Mouse (Mus musculus) thymus, adult 2 months (tissue): ENCODE measurements around the gene Traf7.

Source experiments
- CTCF ChIP-seq: fragments of 200-500 bp; IDR thresholded peaks from 2 replicates; pipeline ENCODE4 v1.5.1; 2012; ENCODE audit warnings: mild to moderate bottlenecking, control low read depth, low read length, moderate library complexity, borderline replicate concordance; ENCODE audit not compliant: control insufficient read depth, poor library complexity, insufficient read depth; ENCODE audit errors: extremely low read depth
- POLR2A ChIP-seq: fragments of 200-500 bp; IDR thresholded peaks from 2 replicates; pipeline ENCODE4 v1.6.1; 2012; ENCODE audit warnings: mild to moderate bottlenecking, low read length, control low read depth, moderate library complexity; ENCODE audit not compliant: control insufficient read depth, poor library complexity, insufficient read depth; ENCODE audit errors: extremely low read depth

DNA sequence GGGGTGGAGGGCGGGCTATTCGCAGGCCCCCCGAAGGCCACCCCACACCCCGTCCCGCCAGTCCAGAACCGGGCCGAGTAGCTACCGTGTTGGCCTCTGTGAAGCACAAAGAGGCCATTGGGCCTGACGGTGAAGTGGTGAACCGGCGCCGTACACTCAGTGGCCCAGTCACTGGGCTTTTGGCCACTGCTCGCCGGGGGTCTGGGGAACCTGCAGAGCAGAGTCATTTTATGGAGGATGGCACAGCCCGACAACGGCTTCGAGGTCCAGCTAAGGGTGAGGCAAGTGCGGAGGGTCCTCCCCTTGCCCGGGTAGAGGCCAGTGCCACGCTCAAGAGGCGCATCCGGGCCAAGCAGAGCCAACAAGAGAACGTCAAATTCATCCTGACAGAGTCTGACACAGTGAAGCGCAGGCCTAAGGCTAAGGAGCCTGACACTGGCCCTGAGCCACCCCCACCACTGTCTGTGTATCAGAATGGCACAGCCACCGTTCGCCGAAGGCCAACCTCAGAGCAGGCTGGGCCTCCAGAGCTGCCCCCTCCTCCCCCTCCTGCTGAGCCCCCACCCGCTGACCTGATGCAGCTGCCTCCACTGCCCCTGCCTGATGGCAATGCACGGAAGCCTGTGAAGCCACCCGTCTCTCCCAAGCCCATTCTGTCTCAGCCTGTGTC is 22.3 kb downstream of the Traf7 start:
- no peak for TF ChIP-seq POLR2A
- TF ChIP-seq CTCF, result no peak
